Comparison of ENCODE assay signal across 10 mouse cellular contexts in genomic region chr3:27858441-27859115, GRCm38 (mm10). TPM values are rescaled to one million over a fixed set of nuclear protein-coding genes. Genes with fewer than 3 reads are reported as not detected.
DNase-seq lines count a peak whose midpoint lies in the region; ATAC-seq lines count a peak whose summit lies in the region.
"Had no signal": no experiment of that assay in that cellular context is flagged by ENCODE, and none has a peak within 500 bp of the region (broad histone marks: within the 10 kb centered on the region; RNA-seq: fewer than 3 reads in every experiment).

No protein-coding gene starts in this region.

- H3K27ac ChIP-seq in heart, embryonic 15.5 days = peak overlapping the region; percentile 86
- H3K27ac ChIP-seq in lung, embryonic 16.5 days (ENCODE audit: low read length) = peak overlapping the region; percentile 87
- peak overlapping the region; percentile 73 for H3K27ac ChIP-seq in embryonic facial prominence, embryonic 14.5 days (replicated peaks; ENCODE audit: low read depth, low read length)
- H3K27ac ChIP-seq in limb, embryonic 15.5 days = peak overlapping the region; percentile 48

- no peaks in the 10 kb centered on the region for H3K36me3 ChIP-seq in heart, embryonic 15.5 days
- H3K36me3 ChIP-seq in lung, embryonic 16.5 days (ENCODE audit: control insufficient read depth, insufficient read depth, low read length) = no peaks in the 10 kb centered on the region
- H3K36me3 ChIP-seq in embryonic facial prominence, embryonic 14.5 days (ENCODE audit: control insufficient read depth, insufficient read depth, low read length) = no peaks in the 10 kb centered on the region
- H3K36me3 ChIP-seq in limb, embryonic 15.5 days = no peaks in the 10 kb centered on the region

- WGBS in heart, embryonic 15.5 days = 34% methylated on average over 5 of the region's 5 CpGs
- WGBS in lung, embryonic 16.5 days = 16% methylated on average over 5 of the region's 5 CpGs
- 39% methylated on average over 5 of the region's 5 CpGs for WGBS in embryonic facial prominence, embryonic 14.5 days
- 37% methylated on average over 5 of the region's 5 CpGs for WGBS in limb, embryonic 15.5 days

- peaks cover 58% of the 10 kb centered on the region for H3K4me1 ChIP-seq in heart, embryonic 15.5 days (replicated peaks)
- H3K4me1 ChIP-seq in lung, embryonic 16.5 days (replicated peaks; ENCODE audit: control insufficient read depth, insufficient read depth, low read length) = peaks cover 70% of the 10 kb centered on the region
- peaks cover 32% of the 10 kb centered on the region for H3K4me1 ChIP-seq in embryonic facial prominence, embryonic 14.5 days (ENCODE audit: control insufficient read depth, insufficient read depth, low read length)
- peaks cover 52% of the 10 kb centered on the region for H3K4me1 ChIP-seq in limb, embryonic 15.5 days

- ATAC-seq in heart, embryonic 15.5 days (replicated peaks; ENCODE audit: insufficient number of reproducible peaks, insufficient read depth, low FRiP score, low read depth) = no peak
- ATAC-seq in lung, embryonic 16.5 days (ENCODE audit: low read depth) = no peak
- no peak for ATAC-seq in embryonic facial prominence, embryonic 14.5 days (ENCODE audit: low read depth)
- ATAC-seq in limb, embryonic 15.5 days (ENCODE audit: insufficient number of reproducible peaks, low FRiP score, low TSS enrichment, low read depth) = no peak

- no peaks in the 10 kb centered on the region for H3K27me3 ChIP-seq in heart, embryonic 15.5 days
- H3K27me3 ChIP-seq in lung, embryonic 16.5 days (ENCODE audit: control insufficient read depth, insufficient read depth, low read depth, low read length) = no peaks in the 10 kb centered on the region
- H3K27me3 ChIP-seq in embryonic facial prominence, embryonic 14.5 days (replicated peaks; ENCODE audit: control insufficient read depth, insufficient read depth, low read length) = no peaks in the 10 kb centered on the region
- no peaks in the 10 kb centered on the region for H3K27me3 ChIP-seq in limb, embryonic 15.5 days

- peak overlapping the region; percentile 55 for H3K4me2 ChIP-seq in heart, embryonic 15.5 days
- H3K4me2 ChIP-seq in lung, embryonic 16.5 days (ENCODE audit: low read depth, low read length) = no peak overlapping the region; the same call in 1 of the 2 replicates
- peak overlapping the region; percentile 45 for H3K4me2 ChIP-seq in embryonic facial prominence, embryonic 14.5 days (ENCODE audit: low read depth, low read length)
- no peak overlapping the region for H3K4me2 ChIP-seq in limb, embryonic 15.5 days

- no peak overlapping the region for H3K9ac ChIP-seq in heart, embryonic 15.5 days
- 0 out of 2 replicates have a peak overlapping the region, but pooled peaks have one; percentile 15 for H3K9ac ChIP-seq in lung, embryonic 16.5 days (ENCODE audit: low read length)
- H3K9ac ChIP-seq in embryonic facial prominence, embryonic 14.5 days (ENCODE audit: low read depth, low read length) = no peak overlapping the region
- no peak overlapping the region for H3K9ac ChIP-seq in limb, embryonic 15.5 days

- DNase-seq in heart, adult 11 months = no peak
- no peak for DNase-seq in lung, postnatal 25 days (ENCODE audit: low spot score)
- DNase-seq in embryonic facial prominence, embryonic 14.5 days (ENCODE audit: low spot score) = no peak
- no peak for DNase-seq in layer of hippocampus, postnatal 10 days (ENCODE audit: low spot score in 2 of 2)
- DNase-seq in cerebellum, postnatal 14 days = no peak
- DNase-seq: gastrocnemius, postnatal 25 days had no signal

- H3K4me3 ChIP-seq in heart, embryonic 15.5 days = peak overlapping the region; percentile 27; the same call in 1 of the 2 replicates
- no peak overlapping the region for H3K4me3 ChIP-seq in lung, embryonic 16.5 days (ENCODE audit: low read length)
- H3K4me3 ChIP-seq in embryonic facial prominence, embryonic 14.5 days (ENCODE audit: low read depth, low read length) = no peak overlapping the region
- no peak overlapping the region for H3K4me3 ChIP-seq in limb, embryonic 15.5 days

- no peaks in the 10 kb centered on the region for H3K9me3 ChIP-seq in heart, embryonic 15.5 days (replicated peaks)
- no peaks in the 10 kb centered on the region for H3K9me3 ChIP-seq in lung, embryonic 16.5 days (ENCODE audit: control insufficient read depth, low read length)
- H3K9me3 ChIP-seq in embryonic facial prominence, embryonic 14.5 days (ENCODE audit: control insufficient read depth, low read length) = no peaks in the 10 kb centered on the region
- no peaks in the 10 kb centered on the region for H3K9me3 ChIP-seq in limb, embryonic 15.5 days

RNA-seq across cellular contexts. Expression of gene Tmem212, which starts 37.6 kb away (rescaled TPM):
- not detected in 2 replicates for polyA plus RNA-seq in heart, embryonic 15.5 days (2015; fragmentation: Nextera tagmentation; extraction: Ambion mirVana)
- polyA plus RNA-seq in lung, embryonic 16.5 days (2015; fragmentation: Nextera tagmentation; extraction: Ambion mirVana) = 3.5 and 7.7 TPM in 2 replicates
- 4.8 TPM in 1 of 2 replicates, not detected in the other for polyA plus RNA-seq in embryonic facial prominence, embryonic 14.5 days (2014; fragmentation: Nextera tagmentation; extraction: Ambion mirVana)
- polyA plus RNA-seq in limb, embryonic 15.5 days (2015; fragmentation: Nextera tagmentation; extraction: Ambion mirVana) = not detected in 2 replicates
- total RNA-seq in layer of hippocampus, postnatal 10 days (2021) = 1 to 10 TPM; 2.8 to 5.9 TPM
- total RNA-seq: gastrocnemius, postnatal 25 days; left cerebral cortex, postnatal 25 days had no signal

Comparison
In these comparisons a context has a peak if more than half of its experiments do, and no peak if none do; other contexts are left out.
1. H3K4me2 ChIP-seq: peak in heart, embryonic 15.5 days (single experiment) and embryonic facial prominence, embryonic 14.5 days (single experiment); none in lung, embryonic 16.5 days (single experiment) and limb, embryonic 15.5 days (single experiment).
2. Peak in every context shown above with its lines, with median percentiles within 50 percentile points of each other: H3K27ac ChIP-seq.